Mouse (Mus musculus): Measurements from ENCODE around the gene Trim69. TPM values are rescaled to one million over a fixed set of nuclear protein-coding genes. Genes with fewer than 3 reads are reported as not detected.

Gene Trim69
- not detected for total RNA-seq (2022)

DNA sequence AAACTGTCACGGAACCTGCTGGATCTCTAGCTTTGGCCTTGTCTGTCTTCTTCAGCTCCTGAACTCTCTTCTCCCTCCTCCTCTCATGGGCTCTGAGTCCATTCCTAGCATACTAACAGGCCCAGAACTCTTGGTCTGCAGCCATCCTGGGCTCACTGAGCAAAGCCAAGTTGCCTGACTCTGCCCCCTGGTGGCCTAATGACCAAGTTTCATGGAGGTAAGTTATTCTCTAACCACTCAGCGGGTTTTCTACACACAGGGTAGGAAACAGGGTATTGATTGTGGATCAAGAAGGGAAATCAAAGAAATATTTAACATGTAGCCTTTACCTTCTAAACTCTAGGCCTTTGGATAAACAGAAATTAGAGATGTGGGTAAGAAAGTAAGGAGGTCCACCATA is at the start of gene Trim69:
TSS of gene Trim69 (plus strand) at position 21 of the 400 bp plus-strand sequence.
- peak; percentile 30 to 48 for DNase-seq (ENCODE audit: low spot score in 2 of 2)

DNA sequence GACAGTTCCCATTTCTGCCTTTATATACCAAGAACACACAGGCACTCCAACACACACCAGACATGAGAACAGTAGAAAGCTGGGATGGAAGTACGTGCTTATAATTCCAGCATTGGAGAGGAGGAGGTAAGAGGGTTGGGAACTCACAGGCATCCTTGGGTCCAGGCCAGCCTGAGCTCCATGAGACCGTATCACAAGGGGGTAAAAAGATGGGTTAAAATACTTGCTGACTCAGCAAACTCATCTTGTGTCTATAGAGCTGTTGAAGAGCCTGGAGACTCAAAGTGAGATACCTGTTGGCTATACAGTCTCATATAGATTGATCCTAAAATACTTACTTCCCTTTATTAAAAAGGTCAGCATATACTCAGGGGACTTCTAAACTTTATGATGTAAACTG is 43.6 kb upstream of the Trim69 start:
- DNase-seq (ENCODE audit: low spot score in 2 of 2), result no peak

DNA sequence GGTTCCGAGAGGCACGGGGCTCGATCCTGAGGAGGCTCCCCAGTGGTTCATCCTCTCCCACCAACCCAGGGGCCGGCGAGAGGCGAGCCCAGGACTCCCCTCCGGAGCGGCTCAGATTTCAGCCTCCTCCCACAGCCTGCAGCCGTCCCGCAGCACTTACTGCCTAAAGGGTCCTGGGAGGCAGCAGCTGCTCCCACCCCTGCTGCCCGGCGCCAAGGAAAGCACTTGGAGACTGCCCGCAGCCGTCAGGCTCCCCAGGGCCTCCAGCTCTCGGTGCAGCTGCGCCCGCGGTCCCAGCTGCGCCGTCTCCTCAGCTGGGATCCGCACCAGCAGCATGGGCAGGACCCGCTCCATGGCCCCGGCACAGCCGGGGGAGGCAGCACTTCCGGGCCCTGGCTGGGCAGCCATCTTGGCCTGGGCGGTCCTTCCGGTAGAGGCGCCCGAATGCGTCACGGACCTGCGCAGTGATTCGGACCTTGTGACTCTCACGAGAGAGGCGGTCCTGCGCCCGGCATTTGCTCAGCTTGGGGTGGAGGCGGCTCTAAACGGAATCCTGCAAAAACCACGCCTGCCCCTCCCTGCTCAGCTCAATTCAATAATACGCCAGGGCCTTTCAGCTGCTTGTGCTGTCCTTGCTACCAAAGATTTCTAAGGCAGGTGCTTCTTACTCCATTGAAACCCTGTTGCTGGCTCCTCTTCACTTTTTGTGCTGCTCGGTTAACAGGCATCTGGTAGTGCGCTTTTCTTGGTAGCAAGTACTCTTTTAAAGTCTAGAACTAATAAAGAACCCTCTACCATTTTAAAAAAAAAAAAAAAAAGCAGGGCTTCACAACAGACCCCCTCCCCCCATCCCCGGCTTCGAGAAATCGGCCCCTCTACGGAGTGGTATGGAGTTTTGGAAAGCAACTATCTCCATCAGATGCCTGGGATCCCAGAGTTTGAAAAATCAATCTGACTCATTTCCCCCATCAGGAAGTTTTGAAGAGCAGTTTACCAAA is 42.2 kb upstream of the Trim69 start, which contains the start of gene Spg11:
TSS of gene Spg11 (minus strand) at position 426 of the 998 bp plus-strand sequence.
- peak; percentile 95 to 97 for DNase-seq (ENCODE audit: low spot score in 2 of 2)

DNA sequence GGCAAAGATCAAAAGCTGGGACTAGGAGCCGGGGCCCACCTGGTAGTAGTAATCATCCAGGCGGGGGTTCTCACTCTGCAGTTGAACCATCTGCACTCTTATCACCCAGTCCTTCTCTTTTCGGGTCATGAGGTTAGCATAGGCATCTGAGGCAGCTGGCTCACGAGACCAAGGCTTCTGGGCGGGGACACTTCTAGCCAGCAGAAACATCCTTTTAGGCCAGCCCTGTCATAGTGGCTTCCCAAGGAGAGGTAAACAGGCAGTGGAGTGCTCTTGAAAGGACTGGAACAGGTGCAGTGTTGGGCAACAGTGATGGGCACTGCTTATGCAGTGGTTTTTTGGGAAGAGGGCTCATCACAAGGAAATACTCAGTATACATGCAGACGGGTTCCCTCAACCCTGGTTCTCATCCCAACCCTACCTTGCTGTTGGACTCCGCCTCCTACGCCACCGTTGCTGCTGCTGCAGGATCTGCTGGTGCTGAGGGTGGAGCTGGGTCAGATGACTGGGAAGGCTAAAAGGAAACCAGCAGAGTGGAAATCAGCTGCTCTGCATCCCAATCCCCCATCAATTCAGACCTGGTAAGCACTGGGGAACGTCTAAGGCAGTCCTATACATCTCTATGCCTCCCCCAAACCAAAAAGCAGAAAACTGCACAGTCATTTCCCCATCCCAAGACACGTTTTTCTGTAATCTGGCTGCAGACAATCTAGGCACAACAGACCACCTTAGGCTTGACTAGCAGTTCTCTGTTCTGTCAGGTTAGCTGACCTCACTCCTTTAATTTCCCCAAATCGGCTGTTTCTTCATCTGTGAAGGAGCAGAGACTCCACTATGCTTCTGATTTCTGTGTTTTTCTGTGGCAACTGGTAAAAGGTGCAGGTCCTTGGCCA is 34.6 kb upstream of the Trim69 start:
- DNase-seq (ENCODE audit: low spot score in 2 of 2), result no peak

DNA sequence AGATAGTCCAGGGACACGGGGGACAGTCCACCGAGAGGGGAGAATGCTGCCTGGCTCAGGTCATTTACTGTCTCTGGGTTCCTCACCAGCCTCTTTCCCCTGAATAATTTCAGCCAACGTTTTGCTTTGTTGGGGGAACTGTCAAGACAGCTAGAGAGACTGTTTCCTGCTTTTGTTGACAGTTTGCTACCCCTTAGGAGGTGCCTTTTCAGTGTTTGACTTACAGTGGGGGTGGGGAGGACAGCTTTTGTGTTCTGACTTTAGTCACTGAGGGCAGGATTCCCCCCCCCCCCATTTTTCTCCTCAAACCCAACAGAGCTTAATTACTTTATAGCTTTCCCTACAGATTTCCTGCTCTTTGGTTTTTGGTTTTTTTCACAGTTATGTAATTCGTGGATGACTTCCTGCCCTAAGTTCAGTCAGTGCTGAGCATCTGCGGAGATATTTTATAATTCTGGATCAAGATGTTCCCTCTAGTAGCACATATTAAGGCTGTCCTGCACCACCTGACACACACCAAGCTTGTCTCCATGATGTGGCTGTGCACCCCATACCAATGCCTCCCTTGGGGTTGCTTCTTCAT is 33.6 kb upstream of the Trim69 start:
- DNase-seq (ENCODE audit: low spot score in 2 of 2), result no peak

DNA sequence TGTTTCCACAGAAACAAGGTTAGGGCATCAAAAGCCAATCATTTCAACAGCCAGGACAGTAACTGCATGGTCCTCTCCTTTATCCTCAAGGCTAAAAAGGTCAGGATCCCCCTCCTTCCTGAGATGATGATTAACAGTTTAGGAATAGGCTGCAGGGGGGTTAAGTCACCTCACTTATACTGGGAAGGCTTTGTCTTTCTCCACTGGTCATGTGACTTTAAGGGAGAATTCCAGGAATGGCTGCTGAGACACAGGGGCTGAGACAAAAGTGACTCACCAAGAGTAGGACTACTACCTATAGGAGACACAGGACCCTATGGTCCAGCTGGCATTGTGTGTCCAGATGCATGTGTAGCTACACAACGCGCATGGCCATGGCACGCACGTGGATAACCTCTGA is 32.9 kb upstream of the Trim69 start:
- no peak for DNase-seq (ENCODE audit: low spot score in 2 of 2)

DNA sequence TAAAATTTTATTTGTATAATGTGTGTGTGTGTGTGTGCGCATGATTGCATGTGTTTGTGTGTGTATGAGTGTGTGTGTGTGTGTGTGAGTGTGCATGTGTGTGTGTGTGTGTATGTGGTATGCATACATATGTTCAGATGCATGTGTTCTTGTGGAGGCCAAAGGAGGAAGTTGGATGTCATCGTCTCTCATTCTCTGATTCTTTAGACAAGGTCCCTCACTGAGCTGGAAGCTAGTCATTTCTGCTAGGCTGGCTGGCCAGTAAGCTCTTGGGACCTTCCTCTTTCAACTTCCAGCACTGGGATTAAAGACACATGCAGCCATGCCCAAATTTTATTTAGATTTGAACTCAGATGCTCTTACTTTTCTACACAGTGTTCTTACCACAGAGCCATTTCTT is 28.4 kb upstream of the Trim69 start:
- no peak for DNase-seq (ENCODE audit: low spot score in 2 of 2)

DNA sequence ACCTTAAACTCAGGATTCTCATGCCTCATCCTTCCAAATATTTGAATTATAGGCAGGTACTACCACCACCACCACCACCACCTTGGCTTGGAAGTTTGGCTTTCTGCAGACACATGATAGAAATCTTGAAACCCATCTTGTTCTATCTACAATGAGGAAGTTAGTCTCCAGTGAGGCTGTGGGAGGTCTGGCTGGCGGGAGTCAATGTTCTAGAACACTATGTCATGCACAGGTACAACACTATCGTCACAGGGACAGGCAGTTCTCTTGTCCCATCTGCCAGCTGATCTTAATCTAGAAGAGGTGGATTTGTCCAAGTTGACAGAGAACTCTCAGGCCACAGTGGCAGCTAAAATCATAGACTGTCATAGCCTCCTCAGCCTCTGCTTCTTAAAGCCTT is 27.9 kb upstream of the Trim69 start:
- no peak for DNase-seq (ENCODE audit: low spot score in 2 of 2)

DNA sequence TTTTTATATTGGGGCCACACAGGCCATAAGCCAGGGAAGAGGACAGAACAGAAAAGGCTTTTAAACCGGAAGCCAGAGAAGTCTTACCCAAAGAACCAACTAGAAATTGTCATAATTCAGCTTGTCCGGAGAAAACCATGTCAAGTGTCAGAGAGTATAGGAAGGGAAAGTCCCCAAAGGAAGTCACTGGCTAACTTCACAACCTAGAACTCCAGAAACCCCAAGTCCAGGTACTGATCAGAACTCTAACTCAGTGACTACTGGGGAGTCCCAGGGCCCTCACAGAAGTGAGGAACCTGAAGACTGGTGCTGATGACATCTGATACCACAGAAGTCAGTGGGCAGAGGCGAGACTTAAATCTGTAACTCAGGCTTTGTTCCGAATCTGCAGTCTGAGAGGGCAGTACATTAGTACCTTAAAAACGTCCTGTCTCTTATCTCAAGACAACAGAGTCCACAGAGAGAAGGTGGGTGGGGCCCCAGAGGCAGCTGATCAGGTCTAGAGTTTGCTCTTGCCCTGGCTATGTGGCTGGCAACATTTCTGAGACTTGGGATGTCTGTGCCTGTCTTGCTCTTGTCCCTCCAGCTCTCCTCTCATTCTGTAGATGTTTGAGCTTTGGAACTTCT is 22.5 kb upstream of the Trim69 start:
- DNase-seq (ENCODE audit: low spot score in 2 of 2), result no peak

DNA sequence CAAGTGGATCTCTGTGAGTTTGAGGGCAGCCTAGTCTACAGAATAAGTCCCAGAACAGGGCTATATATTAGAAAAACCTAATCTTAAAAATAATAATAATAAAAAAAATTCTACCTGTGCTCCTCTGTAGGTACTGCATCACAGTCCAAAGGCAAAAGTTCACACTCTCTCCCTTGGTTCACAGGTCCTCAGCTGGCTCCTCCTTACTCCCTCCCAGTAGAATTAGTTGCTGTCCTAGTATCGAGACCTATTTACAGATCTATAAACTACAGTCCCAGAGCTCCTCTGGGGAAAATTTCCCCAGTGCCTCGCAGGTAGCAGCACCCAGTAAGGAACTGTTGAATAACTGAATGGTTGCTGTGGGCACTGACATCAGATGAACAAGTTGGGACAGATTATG is 19.7 kb upstream of the Trim69 start:
- DNase-seq (ENCODE audit: low spot score in 2 of 2), result no peak

DNA sequence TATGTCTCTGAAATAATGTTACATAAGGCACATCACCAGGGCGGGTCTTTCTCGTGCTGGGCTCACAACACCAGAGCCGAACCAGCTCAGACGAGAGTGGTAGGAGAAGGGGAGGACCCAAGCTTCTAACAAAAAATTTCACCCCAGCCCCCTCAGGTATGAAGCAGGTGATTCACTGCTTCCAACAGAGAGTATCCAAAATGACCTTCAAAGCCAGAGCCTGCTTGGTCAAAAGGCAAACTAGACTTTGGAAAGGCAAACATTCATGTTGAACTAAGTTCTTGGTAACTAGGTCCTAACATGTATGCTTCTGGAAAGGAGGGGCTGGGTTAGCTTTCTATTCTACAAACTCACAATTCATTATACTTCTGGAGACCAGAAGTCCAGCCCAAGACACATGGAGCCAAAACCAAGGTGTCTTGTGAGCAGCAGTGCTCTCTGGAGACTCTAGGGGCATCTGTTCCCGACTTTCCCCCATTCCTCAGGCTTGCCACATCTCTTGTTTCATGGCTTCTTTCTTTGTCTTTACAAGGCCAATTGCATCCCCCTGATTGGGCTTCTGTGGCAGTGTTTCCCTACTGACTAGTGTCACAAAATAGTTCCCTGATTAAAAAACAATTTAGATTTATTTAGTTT is 19.1 kb upstream of the Trim69 start:
- no peak for DNase-seq (ENCODE audit: low spot score in 2 of 2)

DNA sequence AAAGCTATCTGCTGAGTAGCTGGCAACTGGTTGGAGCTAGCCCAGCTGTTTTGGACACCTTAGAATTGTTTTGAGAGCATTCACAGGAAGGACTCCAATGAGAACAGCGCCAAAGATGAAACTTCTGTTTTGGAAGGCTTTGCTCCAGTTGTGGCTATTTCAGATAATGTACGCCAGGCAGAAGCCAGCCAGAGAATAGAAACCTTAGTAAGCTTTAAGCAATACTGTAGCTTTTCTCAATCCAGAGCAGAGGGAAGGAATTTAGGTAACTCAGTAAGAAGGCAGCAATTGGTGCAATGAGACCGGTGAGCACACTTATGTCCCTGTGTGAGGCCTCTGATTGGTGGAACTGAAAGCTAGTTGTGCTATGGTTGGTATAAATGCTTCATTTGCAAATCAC is 17.4 kb upstream of the Trim69 start:
- DNase-seq (ENCODE audit: low spot score in 2 of 2), result no peak

DNA sequence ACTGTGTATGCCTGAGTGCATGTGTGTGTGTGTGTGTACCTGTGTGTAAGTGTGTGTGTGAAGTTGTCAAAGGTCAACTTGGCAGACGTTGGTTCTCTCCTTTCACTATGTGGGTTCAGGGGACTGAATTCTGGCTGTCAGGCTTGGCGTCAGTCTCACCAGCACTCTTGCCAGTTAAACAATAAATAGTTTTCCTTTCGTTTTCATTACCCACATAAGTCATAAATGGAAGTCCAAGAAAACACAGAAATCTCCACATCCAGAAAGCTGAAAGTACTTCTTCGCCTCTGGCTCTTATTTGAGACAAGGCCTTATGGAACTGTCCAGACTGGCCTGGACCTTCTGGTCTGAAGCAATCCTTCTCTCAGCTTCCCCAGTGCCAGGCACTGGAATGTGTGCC is 14.7 kb upstream of the Trim69 start:
- DNase-seq (ENCODE audit: low spot score in 2 of 2), result no peak

DNA sequence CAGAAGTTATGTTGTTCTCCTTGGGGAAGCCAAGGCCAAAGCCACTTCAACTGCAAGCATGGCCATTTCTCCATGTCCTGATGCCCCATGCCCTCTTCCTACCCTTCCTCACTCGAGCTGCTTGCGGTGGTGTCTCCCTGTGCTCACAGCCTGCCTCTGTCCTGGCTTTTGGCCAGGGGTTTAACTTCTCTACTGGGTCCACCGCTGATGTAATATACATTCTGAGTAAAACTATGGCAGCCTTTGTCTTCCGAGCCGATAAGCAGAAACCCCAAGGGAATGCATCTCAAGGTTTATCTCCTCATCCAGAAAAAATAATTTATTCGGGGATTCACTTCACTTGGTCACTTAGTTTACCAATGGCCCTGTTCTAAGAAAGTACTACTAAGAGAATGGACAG is 13.8 kb upstream of the Trim69 start:
- DNase-seq (ENCODE audit: low spot score in 2 of 2), result no peak

DNA sequence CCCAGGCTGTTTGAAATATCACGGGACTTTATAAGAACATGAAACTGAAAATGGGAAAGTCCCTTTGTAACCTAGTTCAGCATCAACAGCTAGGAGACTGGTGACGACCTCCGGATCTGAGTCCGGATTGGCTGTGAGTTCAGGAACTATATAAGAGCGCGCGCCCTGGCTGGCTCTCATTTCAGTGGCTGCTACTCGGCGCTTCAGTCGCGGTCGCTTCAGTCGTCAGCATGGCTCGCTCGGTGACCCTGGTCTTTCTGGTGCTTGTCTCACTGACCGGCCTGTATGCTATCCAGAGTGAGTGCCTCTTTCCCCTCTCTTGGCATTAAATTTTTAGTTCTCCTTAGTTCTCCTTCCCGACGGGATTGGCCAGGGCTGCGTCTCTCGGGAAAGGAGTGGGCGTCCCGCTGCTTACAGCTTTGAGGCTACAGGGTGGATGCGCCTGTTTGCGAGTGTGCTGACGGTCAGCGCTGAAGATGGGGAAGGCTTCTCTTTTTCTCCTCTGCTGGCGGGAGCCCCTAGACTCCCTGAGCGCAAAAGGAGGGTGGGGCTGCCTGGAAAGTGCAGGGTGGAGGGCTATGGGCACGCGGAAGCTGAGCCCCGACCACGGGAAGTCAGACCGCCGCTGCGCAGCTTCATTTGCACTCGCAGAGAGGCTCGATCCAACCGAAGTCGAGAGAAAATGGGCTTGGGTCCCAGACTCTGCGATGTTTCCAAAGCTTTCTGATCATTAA is 12.8 kb upstream of the Trim69 start, which contains the start of gene B2m:
TSS of gene B2m (plus strand) at position 179 of the 734 bp plus-strand sequence.
- DNase-seq (ENCODE audit: low spot score in 2 of 2), result peak; percentile 86 to 91

DNA sequence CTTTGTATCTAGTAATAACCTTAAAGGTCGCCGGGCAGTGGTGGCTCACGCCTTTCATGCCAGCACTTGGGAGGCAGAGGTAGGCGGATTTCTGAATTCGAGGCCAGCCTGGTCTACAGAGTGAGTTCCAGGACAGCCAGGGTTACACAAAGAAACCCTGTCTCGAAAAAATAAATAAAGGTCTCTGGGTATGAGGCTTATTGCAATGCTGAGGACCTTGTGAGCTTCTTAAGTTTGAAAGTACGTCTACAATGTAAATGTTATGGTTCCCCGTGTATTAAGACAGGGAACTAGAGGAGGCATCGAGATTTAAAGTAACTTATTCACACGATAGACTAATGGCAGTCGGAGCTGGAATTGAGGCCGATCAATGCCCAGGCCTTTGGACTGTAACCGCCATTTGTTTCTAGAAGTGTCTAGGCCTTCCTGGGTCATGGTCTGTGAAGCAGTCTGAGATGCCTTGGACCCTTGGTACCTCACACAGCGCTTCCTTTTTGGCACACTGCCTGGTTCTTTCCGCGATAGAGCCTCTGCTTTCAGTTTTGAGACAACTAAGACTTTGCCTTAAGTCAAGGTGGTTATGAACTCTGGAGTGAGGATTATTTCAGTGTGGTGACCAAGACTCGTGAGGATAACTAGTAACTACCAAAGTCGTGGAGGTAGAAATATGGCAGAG is 12.1 kb upstream of the Trim69 start:
- DNase-seq (ENCODE audit: low spot score in 2 of 2), result peak in 1 of 2 experiments; percentile 22

DNA sequence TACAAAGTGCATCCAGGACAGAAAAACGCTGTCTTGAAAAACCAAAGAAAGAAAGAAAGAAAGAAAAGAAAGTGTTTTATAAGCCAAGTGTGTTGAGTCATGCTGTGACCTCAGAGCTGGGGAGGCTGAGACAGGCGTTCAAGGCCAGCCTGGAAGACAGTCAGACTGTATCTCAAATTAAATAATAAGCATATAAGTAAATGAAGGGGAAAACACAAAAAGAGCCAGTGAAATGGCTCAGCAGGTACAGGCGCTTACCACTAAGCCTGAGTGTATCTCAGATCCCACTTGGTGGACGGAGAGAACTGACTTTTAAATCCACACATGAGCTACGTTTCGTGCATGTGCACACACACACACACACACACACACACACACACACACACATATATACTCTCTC is 11.2 kb upstream of the Trim69 start:
- DNase-seq (ENCODE audit: low spot score in 2 of 2), result no peak

DNA sequence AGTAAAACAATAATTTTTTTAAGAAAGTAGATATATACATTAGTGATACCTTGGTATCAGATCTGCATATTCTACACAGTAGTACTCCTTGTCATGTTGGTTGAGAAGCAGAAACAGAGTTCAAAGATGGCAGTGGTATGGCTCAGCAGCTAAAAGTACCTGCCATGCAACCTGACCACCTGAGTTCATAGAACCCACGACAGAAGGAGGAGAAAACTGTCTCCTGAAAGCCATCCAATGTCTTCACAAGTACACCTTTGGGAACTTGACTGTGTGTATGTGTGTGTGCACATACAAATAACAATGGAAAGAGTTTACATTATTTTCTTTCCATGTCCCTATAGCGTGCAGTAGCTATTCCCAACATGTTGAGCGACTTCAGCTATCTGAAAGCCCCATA is 10.8 kb upstream of the Trim69 start:
- DNase-seq (ENCODE audit: low spot score in 2 of 2), result no peak

DNA sequence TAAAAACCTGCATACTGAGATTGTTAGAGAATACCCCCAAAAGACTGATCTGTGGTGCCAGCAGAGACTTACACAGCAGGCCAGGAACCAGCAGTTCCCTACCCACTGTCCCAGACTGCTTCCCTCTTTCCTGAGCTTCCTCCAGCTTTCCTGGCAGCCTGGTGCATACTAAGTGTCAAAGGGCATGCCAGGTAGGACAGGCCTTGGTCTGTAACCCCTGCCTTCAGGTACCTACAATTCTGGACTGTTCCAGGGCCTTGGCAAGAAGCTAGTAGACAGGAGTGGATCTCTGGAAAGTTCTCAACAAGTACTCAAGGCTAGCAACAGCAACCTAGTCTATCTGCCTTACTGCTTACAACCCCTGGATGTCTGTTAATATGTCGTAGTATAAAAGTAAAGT is 9.3 kb upstream of the Trim69 start:
- DNase-seq (ENCODE audit: low spot score in 2 of 2), result no peak
